Mouse (Mus musculus): ENCODE measurements around the gene Nub1.
"Not testable (repeated sequence)": the region's sequence is repeated elsewhere in the genome, so short reads cannot be mapped to it uniquely, and the experiment has no call there.

The Nub1 gene

GRCm38 (mm10) chr5:24681436-24681835 lies 3.9 kb upstream of the Nub1 start:
- H3K27me3 ChIP-seq (ENCODE audit: control insufficient read depth, insufficient read depth, low read length, poor library complexity, severe bottlenecking), result no peaks in the 10 kb centered on the region
- H3K36me3 ChIP-seq (ENCODE audit: control insufficient read depth, insufficient read depth, low read length, poor library complexity, severe bottlenecking), result no peaks in the 10 kb centered on the region
- no peak for DNase-seq (ENCODE audit: low read depth, low spot score)

- Histone ChIP-seq H3K27me3 (ENCODE audit: control insufficient read depth, insufficient read depth, low read length, poor library complexity, severe bottlenecking) (no peaks in the 10 kb centered on the region), H3K36me3 (ENCODE audit: control insufficient read depth, insufficient read depth, low read length, poor library complexity, severe bottlenecking) (peaks cover 2% of the 10 kb centered on the region; the same call in 1 of the 2 replicates)
- DNase-seq (ENCODE audit: low read depth, low spot score), result peak; percentile 22
Observed at GRCm38 (mm10) chr5:24684578-24685365, 560 bp upstream of the Nub1 start.

GRCm38 (mm10) chr5:24686176-24686575 lies 844 bp downstream of the Nub1 start:
- Histone ChIP-seq H3K36me3 (ENCODE audit: control insufficient read depth, insufficient read depth, low read length, poor library complexity, severe bottlenecking) (peaks cover 4% of the 10 kb centered on the region), H3K27me3 (ENCODE audit: control insufficient read depth, insufficient read depth, low read length, poor library complexity, severe bottlenecking) (no peaks in the 10 kb centered on the region)
- peak; percentile 84 for DNase-seq (ENCODE audit: low read depth, low spot score)

- H3K27me3 ChIP-seq (ENCODE audit: control insufficient read depth, insufficient read depth, low read length, poor library complexity, severe bottlenecking); H3K36me3 ChIP-seq (ENCODE audit: control insufficient read depth, insufficient read depth, low read length, poor library complexity, severe bottlenecking): not testable (repeated sequence)
- peak; percentile 25 for DNase-seq (ENCODE audit: low read depth, low spot score)
Observed at GRCm38 (mm10) chr5:24686671-24687420, 1.5 kb downstream of the Nub1 start.

- Histone ChIP-seq H3K36me3 (ENCODE audit: control insufficient read depth, insufficient read depth, low read length, poor library complexity, severe bottlenecking) (peaks cover 7% of the 10 kb centered on the region), H3K27me3 (ENCODE audit: control insufficient read depth, insufficient read depth, low read length, poor library complexity, severe bottlenecking) (no peaks in the 10 kb centered on the region)
- DNase-seq (ENCODE audit: low read depth, low spot score), result peak; percentile 85
Observed at GRCm38 (mm10) chr5:24687696-24688095, 2.4 kb downstream of the Nub1 start.

GRCm38 (mm10) chr5:24696704-24697103 lies 11.4 kb downstream of the Nub1 start:
- peaks cover 25% of the 10 kb centered on the region for H3K36me3 ChIP-seq (ENCODE audit: control insufficient read depth, insufficient read depth, low read length, poor library complexity, severe bottlenecking)
- DNase-seq (ENCODE audit: low read depth, low spot score), result no peak
- H3K27me3 ChIP-seq (ENCODE audit: control insufficient read depth, insufficient read depth, low read length, poor library complexity, severe bottlenecking), result no peaks in the 10 kb centered on the region

GRCm38 (mm10) chr5:24701271-24701670 lies 15.9 kb downstream of the Nub1 start:
- Histone ChIP-seq H3K27me3 (ENCODE audit: control insufficient read depth, insufficient read depth, low read length, poor library complexity, severe bottlenecking) (no peaks in the 10 kb centered on the region), H3K36me3 (ENCODE audit: control insufficient read depth, insufficient read depth, low read length, poor library complexity, severe bottlenecking) (peaks cover 24% of the 10 kb centered on the region)
- no peak for DNase-seq (ENCODE audit: low read depth, low spot score)

- H3K36me3 ChIP-seq (ENCODE audit: control insufficient read depth, insufficient read depth, low read length, poor library complexity, severe bottlenecking), result peaks cover 30% of the 10 kb centered on the region
- DNase-seq (ENCODE audit: low read depth, low spot score), result no peak
Observed at GRCm38 (mm10) chr5:24704615-24705014, 19.3 kb downstream of the Nub1 start.

GRCm38 (mm10) chr5:24709962-24710361 lies 24.6 kb downstream of the Nub1 start:
- no peaks in the 10 kb centered on the region for H3K27me3 ChIP-seq (ENCODE audit: control insufficient read depth, insufficient read depth, low read length, poor library complexity, severe bottlenecking)
- DNase-seq (ENCODE audit: low read depth, low spot score), result no peak
- peaks cover 32% of the 10 kb centered on the region for H3K36me3 ChIP-seq (ENCODE audit: control insufficient read depth, insufficient read depth, low read length, poor library complexity, severe bottlenecking)

More at GRCm38 (mm10) chr5:24704615-24705014, 19.3 kb downstream of the Nub1 start:
- H3K27me3 ChIP-seq (ENCODE audit: control insufficient read depth, insufficient read depth, low read length, poor library complexity, severe bottlenecking), result no peaks in the 10 kb centered on the region

- no peaks in the 10 kb centered on the region for H3K27me3 ChIP-seq (ENCODE audit: control insufficient read depth, insufficient read depth, low read length, poor library complexity, severe bottlenecking)
- peaks cover 20% of the 10 kb centered on the region; the same call in 1 of the 2 replicates for H3K36me3 ChIP-seq (ENCODE audit: control insufficient read depth, insufficient read depth, low read length, poor library complexity, severe bottlenecking)
- DNase-seq (ENCODE audit: low read depth, low spot score), result no peak
Observed at GRCm38 (mm10) chr5:24711615-24712014, 26.3 kb downstream of the Nub1 start.

GRCm38 (mm10) chr5:24713199-24713598 lies 27.9 kb downstream of the Nub1 start:
- no peak for DNase-seq (ENCODE audit: low read depth, low spot score)
- Histone ChIP-seq H3K27me3 (ENCODE audit: control insufficient read depth, insufficient read depth, low read length, poor library complexity, severe bottlenecking) (no peaks in the 10 kb centered on the region), H3K36me3 (ENCODE audit: control insufficient read depth, insufficient read depth, low read length, poor library complexity, severe bottlenecking) (peaks cover 15% of the 10 kb centered on the region; the same call in 1 of the 2 replicates)

GRCm38 (mm10) chr5:24713987-24714386 lies 28.7 kb downstream of the Nub1 start:
- DNase-seq (ENCODE audit: low read depth, low spot score), result no peak
- Histone ChIP-seq H3K27me3 (ENCODE audit: control insufficient read depth, insufficient read depth, low read length, poor library complexity, severe bottlenecking) (no peaks in the 10 kb centered on the region), H3K36me3 (ENCODE audit: control insufficient read depth, insufficient read depth, low read length, poor library complexity, severe bottlenecking) (peaks cover 11% of the 10 kb centered on the region; the same call in 1 of the 2 replicates)

GRCm38 (mm10) chr5:24718076-24718475 lies 32.7 kb downstream of the Nub1 start:
- Histone ChIP-seq H3K27me3 (ENCODE audit: control insufficient read depth, insufficient read depth, low read length, poor library complexity, severe bottlenecking) (no peaks in the 10 kb centered on the region), H3K36me3 (ENCODE audit: control insufficient read depth, insufficient read depth, low read length, poor library complexity, severe bottlenecking) (no peaks in the 10 kb centered on the region)
- no peak for DNase-seq (ENCODE audit: low read depth, low spot score)

GRCm38 (mm10) chr5:24719852-24720251 lies 34.5 kb downstream of the Nub1 start:
- H3K27me3 ChIP-seq (ENCODE audit: control insufficient read depth, insufficient read depth, low read length, poor library complexity, severe bottlenecking), result no peaks in the 10 kb centered on the region
- no peaks in the 10 kb centered on the region for H3K36me3 ChIP-seq (ENCODE audit: control insufficient read depth, insufficient read depth, low read length, poor library complexity, severe bottlenecking)
- no peak for DNase-seq (ENCODE audit: low read depth, low spot score)

Measured in splenic B cell, adult 2 months (primary cell).